Mouse (Mus musculus) left cerebral cortex, postnatal 10 days (tissue): ENCODE results near the gene Lpar3. TPM values are rescaled to one million over a fixed set of nuclear protein-coding genes. Genes with fewer than 3 reads are reported as not detected.
A peak's percentile ranks its signal among the peaks of the same experiment; 100 is the strongest.

Experiments
- DNase-seq, 2 experiments: peaks; one replicate each; pipeline ENCODE4 v3.0.0; 2021 to 2022; ENCODE audit warnings: low spot score in 2 of 2, mixed read lengths in 1 of 2; ENCODE audit errors: extremely low spot score in 1 of 2
- intact Hi-C: fragments of 180-260 bp; cut with DNase I; formaldehyde crosslinking; loops from one replicate; pipeline ENCODE4 v1.15.1; 2025
- total RNA-seq, 2 experiments: library from RNA; stranded (reverse); gene quantifications; 2 replicates each; pipeline ENCODE4 v1.2.3; 2021

The Lpar3 gene
- total RNA-seq: under 1 TPM; 0.36 to 0.58 TPM

DNA sequence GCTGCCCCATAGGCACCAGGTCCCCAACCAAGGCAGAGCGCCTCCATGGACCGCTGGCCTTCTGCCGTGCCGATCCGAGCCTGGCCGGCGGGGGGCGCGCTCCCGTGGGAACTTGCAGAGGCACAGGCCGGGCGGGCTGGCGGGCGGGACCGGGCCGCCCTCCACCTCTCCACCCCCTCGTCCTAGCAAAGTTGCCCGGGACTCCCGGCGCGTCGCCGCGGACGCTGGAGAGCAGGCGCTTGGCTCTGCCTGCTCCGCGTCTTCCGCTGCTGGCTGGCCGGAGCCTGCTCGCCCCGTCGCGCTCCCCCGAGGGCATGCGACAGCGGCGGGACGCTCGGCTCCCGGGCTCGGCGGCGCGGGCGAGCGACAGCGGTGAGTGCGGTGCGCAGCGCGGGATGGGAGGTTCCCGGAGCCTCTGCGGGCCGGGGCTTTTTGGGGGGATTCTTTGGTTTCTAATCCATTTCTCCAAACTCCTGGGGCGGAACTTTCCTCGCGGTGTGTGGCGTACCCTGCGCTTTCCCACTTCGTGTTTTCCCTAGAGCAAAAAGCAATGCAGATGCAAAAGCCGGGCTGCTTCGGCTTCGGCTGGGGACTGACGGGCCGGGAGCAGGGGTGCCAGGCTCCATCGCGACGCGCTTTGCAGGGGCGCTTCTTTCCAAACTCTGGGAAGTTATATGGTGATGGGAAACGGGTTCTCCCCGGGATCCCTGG lies at the start of gene Lpar3:
Gene Lpar3, plus strand, starts transcription at position 188 of the 711 bp plus-strand sequence.
- intact Hi-C loops: no loop called here
- DNase-seq: peak in 1 of 2 experiments; percentile 75

DNA sequence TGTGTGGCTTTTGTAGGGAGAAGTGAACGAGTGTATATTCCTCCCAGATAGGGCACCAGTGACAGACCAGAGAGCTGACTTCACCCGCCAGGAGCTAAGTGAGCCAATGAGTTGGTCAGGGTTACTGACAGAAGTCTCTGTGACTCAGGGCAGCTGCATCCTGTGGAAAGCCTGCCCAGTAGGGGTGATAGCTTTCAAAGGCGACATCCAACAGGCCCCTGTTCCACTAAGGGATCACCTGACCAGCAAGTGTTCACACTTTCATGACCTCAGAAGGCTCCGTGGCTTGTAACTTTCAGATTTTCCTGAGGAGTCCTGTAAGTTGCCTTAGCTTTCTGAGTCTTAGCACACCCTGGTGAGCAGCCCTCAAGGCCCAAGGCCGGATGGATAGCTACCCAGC lies 47.7 kb upstream of the Lpar3 start:
- no peak for DNase-seq
- intact Hi-C loops: no loop called here

DNA sequence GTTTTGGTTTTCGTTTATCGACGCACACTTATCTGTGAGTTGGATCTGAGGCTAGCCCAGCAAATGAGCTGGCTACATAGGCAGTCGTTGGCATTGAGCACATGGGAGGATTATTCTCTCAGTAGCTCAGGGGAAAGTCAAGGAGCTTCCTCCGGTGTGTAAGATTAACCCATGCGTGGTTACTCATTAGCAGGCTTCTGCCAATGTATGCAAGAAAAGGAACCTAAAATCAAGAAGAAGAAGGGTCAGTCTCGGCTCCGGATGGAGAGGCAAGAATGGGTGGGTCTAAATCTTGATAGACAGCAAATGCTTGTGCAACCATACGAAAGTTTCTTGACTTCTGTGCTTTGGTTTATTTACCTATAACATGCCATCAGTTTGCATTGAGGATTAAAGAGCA lies 46.5 kb upstream of the Lpar3 start:
- no peak for DNase-seq
- intact Hi-C loops: loop anchor here (2.0 kb wide), 1 partner anchor 223 kb away; no protein-coding TSS in a partner anchor

DNA sequence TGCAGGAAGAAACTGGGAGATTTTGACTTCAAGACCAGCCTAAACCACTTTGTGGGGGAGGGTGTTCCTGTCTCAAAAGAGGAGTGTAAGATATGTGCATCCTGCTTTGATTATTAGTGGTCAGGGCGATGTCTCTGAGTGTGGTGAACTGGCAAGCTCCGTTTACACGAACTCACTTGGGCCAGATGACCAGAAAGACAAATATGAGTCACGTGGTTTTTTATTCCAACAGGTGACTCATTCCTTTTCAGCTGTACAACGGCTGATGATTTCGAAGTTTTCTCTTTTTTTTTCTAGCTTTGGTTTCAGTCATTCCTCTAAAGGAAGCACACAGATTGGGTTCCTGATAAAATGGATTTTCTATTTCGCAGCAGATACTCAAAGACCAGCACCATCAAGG lies 43.5 kb upstream of the Lpar3 start:
- intact Hi-C loops: no loop called here

DNA sequence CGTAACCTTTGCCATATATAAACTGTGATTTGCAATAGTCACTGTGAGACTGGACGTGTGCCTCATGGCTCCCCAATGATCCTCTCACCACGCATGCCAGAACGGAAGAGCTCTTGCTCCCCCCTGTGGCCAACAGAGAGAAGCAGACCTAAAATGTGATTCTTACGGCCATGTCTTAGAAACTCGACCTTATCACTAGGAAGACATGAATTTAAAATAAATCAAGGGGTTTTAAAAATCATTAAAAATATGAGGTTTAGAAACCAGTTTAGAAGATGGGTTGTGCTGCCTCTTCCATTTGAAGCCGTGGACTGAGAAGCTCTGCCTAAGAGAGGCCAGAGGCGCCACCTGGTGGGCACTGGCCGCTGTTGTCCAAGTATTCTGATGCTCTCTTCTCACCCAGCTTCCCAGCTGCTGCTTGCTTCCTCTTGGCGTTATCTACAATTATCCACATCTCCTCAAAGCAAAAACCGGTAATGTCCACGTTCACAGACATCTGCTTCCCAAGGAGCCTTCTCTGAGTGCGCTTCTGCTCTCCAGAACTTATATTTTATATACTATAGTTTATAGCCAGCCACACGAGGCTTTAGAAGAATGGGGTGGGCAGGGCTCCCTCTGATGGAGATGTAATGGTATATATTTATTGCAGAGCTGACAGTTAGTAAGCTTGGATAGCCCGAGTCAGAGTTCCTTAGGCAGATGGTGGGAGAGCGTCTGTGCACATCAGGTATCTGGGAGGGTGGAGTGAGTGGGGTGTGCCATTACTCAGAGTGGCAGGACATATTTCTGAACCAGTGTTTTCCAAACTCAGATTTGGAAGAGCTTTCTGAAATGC lies 42.8 kb upstream of the Lpar3 start:
- intact Hi-C loops: loop anchor here (1.0 kb wide), 1 partner anchor 120 kb away; no protein-coding TSS in a partner anchor
- DNase-seq: peak; percentile 77 to 85

More for the DNA sequence above, 43.5 kb upstream of the Lpar3 start:
- no peak for DNase-seq

DNA sequence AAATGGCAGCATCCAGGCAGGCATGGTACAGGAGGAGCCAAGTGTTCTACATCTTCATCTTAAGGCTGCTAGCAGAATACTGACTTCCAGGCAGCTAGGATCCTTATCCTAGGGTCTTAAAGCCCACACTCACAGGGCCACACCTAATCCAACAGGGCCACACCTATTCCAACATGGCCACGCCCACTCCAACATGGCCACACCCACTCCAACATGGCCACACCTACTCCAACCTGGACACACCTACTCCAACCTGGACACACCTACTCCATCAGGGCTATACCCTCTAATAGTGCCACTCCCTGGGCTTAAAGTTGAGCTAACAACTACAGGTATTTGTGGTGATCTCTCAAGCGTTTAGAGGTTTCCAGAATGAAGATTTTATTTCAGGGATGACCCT lies 40.4 kb upstream of the Lpar3 start:
- intact Hi-C loops: loop anchor here (10.0 kb wide), 1 partner anchor 734 kb away; no protein-coding TSS in a partner anchor
- no peak for DNase-seq

DNA sequence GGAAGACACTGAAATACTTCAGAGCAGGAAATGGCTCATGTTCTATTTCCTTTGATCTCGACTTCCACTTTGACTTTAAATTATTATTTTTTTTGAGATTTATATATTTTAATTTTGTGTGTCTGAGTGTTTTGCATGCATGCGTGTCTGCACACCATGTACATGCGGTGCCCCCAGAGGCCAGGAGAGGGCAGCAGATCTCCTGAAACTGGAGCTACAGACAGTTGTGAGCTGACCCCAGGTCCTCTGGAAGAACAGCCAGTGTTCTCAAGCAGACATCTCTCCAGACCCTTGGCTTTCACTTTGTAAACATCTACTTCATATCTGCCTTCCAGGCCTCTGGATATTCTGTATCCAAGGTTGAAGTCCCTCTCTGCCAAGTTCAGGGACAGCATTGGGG lies 39.8 kb upstream of the Lpar3 start:
- peak in 1 of 2 experiments; percentile 66 for DNase-seq
- intact Hi-C loops: loop anchor here (10.0 kb wide), 1 partner anchor 734 kb away; no protein-coding TSS in a partner anchor

DNA sequence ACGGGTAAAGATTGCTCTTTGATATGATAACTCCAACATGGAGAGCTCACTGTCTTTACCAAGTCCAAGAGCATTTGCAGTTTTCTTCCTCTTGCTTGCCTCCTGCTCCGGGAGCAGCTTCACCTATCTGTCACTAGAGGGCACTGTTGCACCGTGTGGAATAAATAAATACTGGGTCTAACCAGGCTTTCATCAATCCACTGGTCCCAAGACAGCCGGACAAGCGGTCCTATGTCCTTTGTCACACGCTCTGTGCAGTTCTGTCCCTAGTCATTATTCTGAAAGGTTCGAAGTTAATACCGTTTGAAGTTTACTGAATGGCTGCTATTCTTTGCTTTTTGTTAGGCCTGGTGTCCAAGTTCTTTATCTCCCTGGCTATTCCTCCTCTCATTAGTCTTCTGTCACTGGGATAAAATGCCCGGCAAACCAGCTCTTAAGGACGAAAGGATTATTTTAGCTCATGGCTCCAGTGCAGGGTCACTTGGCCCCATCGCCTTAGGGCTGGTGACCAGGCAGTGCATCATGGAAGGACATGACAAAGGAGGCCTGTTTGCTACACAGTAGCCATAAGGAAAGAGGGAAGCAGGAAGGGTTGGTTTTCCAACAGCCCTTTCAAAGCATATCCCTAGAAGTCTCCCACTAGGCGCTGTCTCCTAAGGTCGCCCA lies 35.6 kb upstream of the Lpar3 start:
- intact Hi-C loops: loop anchor here (5.0 to 10.0 kb wide), 4 partner anchors 82 to 730 kb away; no protein-coding TSS in a partner anchor
- peak; percentile 58 to 81 for DNase-seq

DNA sequence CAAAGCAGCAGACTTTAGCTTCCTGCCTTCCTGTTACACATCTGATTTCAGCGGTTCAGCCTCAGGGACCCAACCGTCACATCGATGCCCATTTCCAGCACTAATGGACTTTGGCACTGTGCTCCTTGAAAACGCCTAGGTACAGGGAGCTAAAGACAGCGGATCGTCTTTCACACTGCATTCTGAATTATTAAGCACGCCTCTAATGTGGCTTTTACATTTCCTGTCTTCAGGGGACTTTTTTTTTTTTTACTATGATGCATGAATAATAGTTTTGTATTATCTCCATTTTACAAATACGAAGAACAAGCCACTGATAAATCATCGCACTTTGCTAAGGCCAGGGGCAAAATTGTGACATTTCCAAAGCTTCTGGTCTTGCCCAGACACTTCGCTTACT lies 34.7 kb upstream of the Lpar3 start:
- no peak for DNase-seq
- intact Hi-C loops: loop anchor here (5.0 to 10.0 kb wide), 4 partner anchors 81 to 729 kb away; no protein-coding TSS in a partner anchor

DNA sequence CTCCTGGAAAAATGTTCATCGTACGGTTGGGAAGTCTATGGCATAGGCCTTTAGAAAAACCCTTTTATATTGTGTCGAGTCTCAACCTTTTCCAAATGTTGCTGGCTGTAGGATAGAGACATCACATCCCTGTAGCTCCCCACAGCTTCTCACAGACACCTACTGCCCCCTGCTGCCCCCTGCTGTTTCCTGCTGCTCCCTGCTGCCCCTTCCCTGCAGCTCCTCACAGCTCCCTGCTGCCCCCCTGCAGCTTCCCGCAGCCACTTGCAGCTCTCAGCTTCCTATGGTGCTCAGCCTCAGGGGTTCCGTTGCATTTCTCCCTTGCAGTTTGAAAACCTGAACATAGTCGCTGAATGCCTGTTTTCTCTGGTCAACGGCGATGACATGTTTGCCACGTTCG lies 30.8 kb upstream of the Lpar3 start:
- intact Hi-C loops: loop anchor here (5.0 to 10.0 kb wide), 4 partner anchors 77 to 725 kb away; no protein-coding TSS in a partner anchor
- DNase-seq: no peak

DNA sequence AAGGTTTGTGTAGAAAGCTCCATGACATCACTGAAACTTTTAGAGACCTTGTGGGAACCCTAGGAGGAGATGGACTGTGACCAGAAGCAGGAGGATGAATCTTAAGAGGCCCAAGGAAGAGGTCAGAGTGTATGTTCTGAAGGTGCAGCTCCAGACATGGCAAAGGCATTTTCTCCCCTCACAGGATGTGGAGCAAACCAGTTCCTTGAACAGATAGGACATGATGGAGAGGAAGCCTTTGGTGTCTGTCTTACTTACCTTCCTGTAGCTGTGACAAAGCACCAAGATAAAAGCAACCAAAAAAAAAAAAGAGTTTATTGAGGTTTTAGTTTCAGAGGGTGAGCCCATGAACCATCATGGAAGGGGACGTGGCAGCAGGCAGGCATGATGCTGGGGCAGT lies 28.3 kb upstream of the Lpar3 start:
- intact Hi-C loops: no loop called here
- DNase-seq: no peak

DNA sequence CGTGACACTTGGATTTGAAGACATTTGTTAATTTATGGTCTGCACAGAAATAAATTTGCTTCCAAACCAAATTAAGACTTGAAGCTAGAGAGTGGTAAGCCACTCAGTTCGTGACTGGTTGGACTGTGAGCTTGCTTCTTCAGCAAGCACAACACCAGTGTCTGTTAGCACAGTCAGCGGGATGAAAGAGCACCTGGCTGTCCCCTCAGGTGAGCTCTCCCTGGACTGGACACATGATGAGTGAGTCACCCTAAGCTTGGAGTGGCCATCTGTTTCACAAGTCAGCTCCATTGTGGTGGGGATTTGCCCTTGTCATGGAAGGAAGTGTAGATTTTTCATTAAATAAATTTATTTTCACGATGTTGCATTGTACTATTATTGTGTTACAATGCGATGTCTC lies 25.6 kb upstream of the Lpar3 start:
- no peak for DNase-seq
- intact Hi-C loops: no loop called here

DNA sequence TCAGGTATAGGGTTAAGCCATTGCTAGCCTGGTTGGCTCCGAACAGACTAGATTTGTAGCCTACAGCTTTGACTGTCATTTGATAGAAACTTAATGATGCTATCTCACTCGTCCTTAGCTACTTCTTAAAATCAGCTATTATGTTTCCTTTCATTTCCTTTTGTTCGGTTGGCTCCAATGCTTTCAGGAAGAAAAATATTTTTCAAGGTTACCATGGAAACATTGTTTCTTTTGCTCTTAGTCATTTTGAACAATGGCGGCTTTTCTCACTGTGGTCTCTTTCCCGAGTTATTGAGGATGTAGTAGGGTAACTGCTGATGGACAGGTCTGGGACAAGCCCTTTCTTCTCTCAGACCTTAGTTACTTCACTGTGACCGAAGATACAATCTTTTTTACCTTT lies 24.5 kb upstream of the Lpar3 start:
- intact Hi-C loops: no loop called here
- no peak for DNase-seq

DNA sequence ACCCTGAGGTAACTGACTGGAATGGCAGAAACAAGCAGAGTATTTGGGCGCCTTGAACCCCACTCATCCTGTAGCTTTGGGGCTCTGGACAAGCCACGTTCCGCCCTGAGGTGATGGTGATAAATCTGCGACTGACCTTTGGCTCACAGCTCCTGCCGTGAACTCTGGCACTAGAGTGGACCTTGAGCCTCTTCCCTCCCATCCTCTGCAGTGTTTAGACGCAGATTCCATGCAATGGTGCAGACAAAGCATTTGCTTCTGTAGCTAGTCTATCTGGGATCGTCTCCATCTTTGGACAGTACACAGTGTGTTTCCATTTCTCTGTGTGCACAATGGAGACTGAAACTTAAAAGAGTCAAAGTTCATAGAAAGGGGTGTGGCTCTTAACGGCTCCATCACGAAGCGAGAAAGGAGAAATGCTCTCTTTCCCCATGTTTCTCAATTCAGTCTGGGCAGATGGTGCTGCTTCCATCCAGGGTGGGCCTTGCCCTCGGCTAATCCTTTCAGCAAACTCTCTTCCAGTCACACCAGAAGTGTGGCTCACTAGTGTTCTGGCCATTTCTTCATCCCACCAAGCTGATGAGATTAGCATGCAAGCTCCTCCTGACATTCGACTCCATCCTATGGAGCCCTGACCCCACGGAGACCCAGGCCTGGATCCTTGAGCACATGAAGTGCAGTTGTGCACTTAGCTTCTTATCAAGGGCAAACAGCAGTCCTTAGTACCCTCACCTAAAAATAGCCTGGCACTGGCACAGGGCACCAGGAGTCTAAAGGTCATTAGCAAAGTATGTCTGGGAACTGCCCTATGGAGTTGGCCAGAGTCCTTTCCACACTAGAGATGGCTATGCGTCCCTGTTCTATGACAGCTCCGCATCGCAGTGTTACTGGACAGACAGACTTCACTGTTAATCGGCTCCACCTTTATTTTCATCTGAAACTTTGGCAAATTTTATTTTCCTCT lies 23.7 kb upstream of the Lpar3 start:
- intact Hi-C loops: no loop called here
- DNase-seq: no peak

DNA sequence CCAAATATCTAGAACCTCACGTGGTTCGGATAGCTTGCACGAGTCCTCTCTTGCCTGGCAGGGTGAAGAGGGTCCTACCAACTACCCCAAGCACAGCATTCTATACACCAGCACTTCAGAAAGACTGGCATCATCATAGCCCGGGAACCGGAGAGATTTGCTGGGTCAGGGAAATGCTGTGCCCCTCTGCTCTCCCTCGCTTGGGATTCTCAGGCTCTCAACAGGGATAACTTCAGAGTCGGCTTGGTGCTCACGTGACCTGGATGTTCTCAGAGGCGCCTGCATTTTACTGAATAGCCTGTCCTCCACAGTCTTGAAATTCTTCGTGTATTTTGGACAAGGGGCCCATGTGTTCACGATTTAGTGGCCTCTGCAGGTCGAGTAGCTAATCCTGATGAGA lies 23.0 kb upstream of the Lpar3 start:
- intact Hi-C loops: no loop called here
- DNase-seq: no peak

DNA sequence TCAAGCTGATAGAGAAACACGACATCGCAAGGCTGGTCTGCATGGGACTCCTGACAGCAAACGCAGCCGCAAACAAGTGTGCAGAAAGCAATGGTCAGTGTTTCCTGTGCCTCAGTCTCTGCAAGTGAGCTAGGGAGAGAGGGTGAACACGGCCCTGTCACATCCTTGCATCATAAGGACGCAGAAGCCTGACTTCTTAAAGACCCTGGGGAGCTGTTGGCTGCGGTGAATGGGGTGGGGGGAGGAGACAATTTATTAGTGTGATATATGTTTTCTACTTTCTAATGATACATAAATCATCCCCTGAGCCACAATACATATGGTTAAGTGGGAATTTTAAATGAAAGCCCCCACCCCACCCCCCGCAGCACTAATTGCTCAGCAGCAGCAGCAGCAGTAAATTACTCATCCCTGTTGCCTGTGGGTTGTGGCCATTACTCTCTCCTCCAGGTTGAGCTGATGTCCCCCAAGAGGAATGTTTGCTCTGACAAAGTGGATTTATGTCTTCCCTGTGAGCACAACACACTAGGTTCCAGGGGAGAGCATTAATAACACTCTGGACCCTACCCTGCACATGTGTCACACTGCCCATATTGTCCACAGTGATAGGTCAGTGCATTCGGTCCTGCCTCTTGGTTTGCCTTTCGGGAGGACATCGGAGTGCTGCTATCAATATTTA lies 21.8 kb upstream of the Lpar3 start:
- intact Hi-C loops: no loop called here
- no peak for DNase-seq

DNA sequence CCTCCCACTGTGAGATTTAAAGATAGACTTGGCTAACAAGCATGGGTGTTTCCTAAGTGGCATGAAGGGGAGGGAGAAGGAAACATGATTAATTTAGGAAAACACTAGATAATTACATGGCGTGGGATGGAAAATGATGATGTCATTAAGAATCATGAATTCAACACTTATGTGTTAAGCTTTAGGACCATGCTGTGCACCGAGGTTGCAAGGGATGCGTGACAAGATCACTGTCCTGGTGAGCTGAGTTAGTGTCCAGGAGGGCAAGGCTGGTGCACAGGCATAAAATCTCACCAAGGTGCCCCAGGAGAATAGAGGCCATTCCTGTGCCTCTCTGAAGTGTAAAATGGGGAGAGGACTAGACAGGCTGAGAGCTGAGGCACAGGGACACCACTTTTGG lies 21.3 kb upstream of the Lpar3 start:
- intact Hi-C loops: no loop called here
- DNase-seq: no peak

DNA sequence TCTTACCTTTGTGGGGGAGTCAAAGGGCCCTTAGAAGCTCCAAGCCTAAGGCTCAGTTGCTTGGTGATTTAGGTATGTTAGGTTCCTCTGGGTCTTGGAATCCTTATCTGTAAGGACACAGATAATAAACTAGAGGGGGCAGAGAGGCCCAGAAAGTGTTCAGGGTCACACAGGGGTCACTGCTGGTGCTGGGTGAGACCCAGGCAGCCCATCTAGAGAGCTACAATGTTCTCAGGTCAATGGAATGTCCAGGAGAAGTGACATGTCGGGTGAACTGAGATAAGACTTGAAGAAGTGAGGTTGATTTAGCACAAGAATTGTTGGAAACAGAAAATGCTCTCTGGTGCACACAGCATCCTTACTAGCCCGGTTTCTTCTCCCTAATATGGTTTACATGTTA lies 16.4 kb upstream of the Lpar3 start:
- no peak for DNase-seq
- intact Hi-C loops: no loop called here
